Mouse (Mus musculus) activated CD4-positive, CD25-positive, alpha-beta regulatory T cell, adult 9 weeks (primary cell): Measurements from ENCODE around the gene Tmem161a. TPM values are rescaled to one million over a fixed set of nuclear protein-coding genes. Genes with fewer than 3 reads are reported as not detected.

Experiments used
- polyA plus RNA-seq: library from polyadenylated mRNA; unstranded; fragments of 100-300 nt; shearing (Covaris generic); gene quantifications from one replicate; pipeline ENCODE4 v1.2.1, GENCODE M21; 2017

Gene Tmem161a
- 55.6 TPM for polyA plus RNA-seq

DNA sequence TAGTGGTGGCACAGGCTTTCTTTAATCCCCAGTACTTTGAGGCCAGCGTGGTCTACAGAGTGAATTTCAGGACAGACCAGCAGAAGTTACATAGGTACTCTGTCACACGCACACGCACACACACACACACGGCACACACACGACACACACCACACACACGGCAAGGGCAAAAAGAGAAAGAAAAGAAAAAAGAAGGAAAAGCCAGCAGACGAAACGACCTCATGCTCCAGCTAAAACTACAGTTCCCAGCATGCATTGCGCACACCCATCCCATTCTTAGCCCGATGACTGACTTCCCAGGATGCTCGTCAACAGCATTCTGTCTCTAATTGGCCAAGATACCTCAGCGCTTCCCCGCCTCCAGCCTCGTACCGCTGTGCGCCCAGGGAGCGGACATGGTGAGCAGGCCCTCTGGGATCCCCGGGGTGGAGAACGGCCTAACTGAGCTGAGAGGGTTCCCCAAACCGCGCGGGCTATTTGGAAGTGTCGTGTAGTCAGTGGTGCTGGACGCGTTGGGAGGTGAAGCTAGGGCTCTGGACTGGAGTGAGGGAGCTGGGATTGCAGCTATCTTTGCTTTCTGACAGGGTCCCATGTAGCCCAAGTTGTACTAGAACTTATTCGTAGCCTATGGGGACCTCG, at the start of gene Tmem161a:
Gene Tmem161a, plus strand, starts transcription at position 314 of the 639 bp plus-strand sequence.

DNA sequence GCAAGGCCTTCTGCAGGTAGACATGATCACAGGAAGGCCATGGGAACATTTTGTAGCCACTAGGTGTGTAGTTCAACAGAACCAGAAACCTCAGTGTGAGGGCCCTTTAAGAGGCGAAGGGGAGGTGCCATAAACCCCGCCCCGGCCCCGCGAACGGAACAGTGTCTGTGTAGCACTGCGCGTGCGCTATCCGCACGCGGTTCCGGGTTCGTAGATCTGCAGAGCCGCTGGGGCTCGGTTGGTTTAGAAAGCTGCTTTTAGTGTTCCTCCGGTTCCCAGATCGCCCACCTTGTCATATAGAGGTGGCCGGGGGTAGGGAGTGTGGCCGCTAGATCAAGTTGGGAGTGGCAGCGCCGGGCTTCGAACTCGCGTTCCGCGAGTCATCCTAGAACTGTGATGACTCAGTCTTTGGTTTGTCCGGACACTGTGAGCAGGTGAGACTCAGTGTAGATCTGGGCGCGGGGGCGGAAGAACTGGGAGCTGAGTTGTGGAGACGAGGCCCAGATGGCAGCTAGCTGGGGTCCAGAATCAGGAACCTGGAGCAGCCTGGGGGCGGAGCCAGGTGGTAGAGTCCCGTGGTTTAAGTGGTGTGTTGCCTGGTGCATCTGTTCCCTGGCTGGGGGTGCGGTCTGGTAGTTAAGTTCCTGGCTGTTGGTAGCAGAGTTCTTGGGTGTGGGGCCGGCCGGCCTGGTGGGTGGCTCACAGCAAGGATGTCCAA, 40.8 kb upstream of the Tmem161a start, which contains the start of gene Nr2c2ap:
Gene Nr2c2ap, plus strand, starts transcription at position 168 of the 718 bp plus-strand sequence.

DNA sequence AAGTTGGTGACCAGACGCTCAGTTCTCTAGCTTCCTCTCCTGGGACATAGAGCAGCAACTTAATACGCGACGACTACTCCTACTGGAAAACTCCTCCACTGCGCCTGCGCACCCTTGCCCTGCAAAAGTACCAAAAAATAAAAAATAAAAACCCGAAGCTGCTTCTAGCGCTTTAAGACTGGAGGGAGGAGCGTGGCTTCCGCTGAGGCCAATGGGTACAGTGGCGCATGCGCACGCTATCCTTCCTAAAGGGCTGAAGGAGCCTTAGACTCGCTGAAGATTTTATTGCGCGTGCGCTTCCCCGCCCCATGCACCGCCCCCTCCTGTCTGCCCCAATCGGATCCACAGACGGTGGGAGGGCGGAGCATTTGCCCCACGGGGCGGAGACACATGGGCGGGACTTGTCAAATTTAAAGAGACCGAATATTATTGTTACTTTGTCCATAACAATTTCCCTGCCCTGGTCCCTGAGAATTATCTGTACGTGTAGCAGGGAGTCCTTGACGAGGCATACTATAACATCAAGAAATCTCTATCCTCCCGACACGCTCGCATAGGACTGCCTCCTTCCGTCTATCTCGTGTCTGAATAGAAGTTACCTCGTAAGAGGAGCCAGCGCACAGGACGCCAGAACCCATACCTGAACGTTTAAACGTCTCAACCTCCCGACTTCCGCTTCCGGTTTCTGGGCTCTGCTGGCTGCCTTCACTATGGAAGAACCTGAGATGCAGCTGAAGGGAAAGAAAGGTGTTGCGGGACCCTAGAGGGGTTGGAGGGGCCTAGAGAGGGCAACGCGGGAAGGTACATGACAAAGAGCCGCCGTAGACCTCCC, 32.9 kb upstream of the Tmem161a start, which contains the start of the genes Rfxank, Borcs8 and Mef2b:
Gene Rfxank, minus strand, starts transcription at position 129 of the 832 bp plus-strand sequence.
Gene Borcs8, plus strand, starts transcription at position 474 of the 832 bp plus-strand sequence.
Gene Mef2b, plus strand, starts transcription at position 686 of the 832 bp plus-strand sequence.

DNA sequence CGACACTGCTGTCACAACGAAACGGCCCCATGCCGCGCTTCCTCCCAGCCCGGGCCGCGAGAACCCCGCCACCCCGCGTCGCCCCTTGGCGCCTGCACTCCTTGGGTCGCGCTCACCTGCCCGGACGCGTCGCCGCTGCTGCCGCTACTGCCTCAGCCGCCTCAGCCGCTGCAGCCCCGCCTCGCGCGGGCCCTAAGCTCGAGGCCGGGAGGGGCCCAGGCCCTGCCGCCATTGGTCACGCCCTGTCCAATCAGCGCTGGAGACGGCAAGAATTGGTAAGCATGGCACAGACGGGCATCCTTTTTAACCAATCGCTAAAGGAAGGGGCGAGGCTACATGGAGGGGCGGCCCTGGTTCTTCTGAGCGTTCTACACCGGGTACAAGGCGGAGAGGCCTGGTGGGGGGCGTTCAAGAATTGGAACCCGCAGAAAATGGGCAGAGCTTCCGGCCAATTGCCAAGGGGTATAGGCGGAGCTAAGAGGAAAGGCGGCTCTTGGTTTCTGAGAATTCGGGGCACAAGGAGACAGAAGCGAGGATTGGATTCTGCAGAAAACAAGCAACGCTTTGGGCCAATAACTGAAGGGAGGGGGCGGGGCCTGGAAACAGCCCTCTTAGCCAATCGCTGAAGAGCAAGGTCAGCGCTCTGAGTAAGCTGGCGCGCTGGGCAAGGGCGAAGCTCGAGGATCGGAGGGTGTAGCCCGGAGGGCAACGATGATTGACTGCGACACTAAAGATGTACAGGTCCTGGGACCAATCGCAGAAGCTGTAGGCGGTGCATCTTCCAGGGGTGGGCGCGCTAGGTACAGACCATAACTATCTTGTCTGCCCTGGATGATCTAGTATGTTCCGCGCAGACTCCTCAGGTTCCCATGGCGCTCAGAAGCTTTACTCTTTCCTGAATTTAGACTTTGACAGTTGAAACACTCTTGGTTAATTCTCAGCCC, 40.2 kb downstream of the Tmem161a start, which contains the start of gene Slc25a42:
Gene Slc25a42, minus strand, starts transcription at position 194 of the 944 bp plus-strand sequence.

Other genes with a start within 250 kb of the Tmem161a start
- gene Gatad2a, start 176.0 kb upstream of the Tmem161a start, polyA plus RNA-seq, result 24.7 TPM
- gene Mau2, start 129.6 kb upstream of the Tmem161a start, polyA plus RNA-seq, result 41.9 TPM
- gene Sugp1, start 129.5 kb upstream of the Tmem161a start, polyA plus RNA-seq, result 68.9 TPM
- gene Tm6sf2, start 99.4 kb upstream of the Tmem161a start, polyA plus RNA-seq, result 1.3 TPM
- not detected for gene Hapln4, start 88.9 kb upstream of the Tmem161a start, polyA plus RNA-seq
- gene Ncan, start 51.5 kb upstream of the Tmem161a start, polyA plus RNA-seq, result not detected
- gene Nr2c2ap, start 41.0 kb upstream of the Tmem161a start, polyA plus RNA-seq, result 54.8 TPM
- gene Rfxank, start 33.2 kb upstream of the Tmem161a start, polyA plus RNA-seq, result 41.2 TPM
- gene Borcs8, start 32.9 kb upstream of the Tmem161a start, polyA plus RNA-seq, result 97.8 TPM
- 2.6 TPM for gene Mef2b, start 32.6 kb upstream of the Tmem161a start, polyA plus RNA-seq
- gene Slc25a42, start 39.9 kb downstream of the Tmem161a start, polyA plus RNA-seq, result 13.1 TPM
- 34.8 TPM for gene Sugp2, start 61.9 kb downstream of the Tmem161a start, polyA plus RNA-seq
- 17.8 TPM for gene Armc6, start 62.1 kb downstream of the Tmem161a start, polyA plus RNA-seq
- 0.27 TPM for gene Homer3, start 110.5 kb downstream of the Tmem161a start, polyA plus RNA-seq
- 52.9 TPM for gene Ddx49, start 130.1 kb downstream of the Tmem161a start, polyA plus RNA-seq
- 354 TPM for gene Cope, start 130.2 kb downstream of the Tmem161a start, polyA plus RNA-seq
- gene Cers1, start 143.4 kb downstream of the Tmem161a start, polyA plus RNA-seq, result not detected
- 0.28 TPM for gene Gdf1, start 157.5 kb downstream of the Tmem161a start, polyA plus RNA-seq
- 4.7 TPM for gene Upf1, start 180.9 kb downstream of the Tmem161a start, polyA plus RNA-seq
- gene Comp, start 201.2 kb downstream of the Tmem161a start, polyA plus RNA-seq, result 0.20 TPM